Mouse (Mus musculus) stomach, postnatal 0 days (tissue): ENCODE data around the gene Lrmda.

Source experiments
- CTCF ChIP-seq: IDR thresholded peaks from 2 replicates; pipeline ENCODE4 v1.5.1; 2016; ENCODE audit warnings: antibody characterized with exemption, low read depth, mild to moderate bottlenecking, moderate library complexity
- EP300 ChIP-seq: optimal IDR thresholded peaks from 2 replicates; pipeline ENCODE3; 2016; ENCODE audit warnings: antibody characterized with exemption

DNA sequence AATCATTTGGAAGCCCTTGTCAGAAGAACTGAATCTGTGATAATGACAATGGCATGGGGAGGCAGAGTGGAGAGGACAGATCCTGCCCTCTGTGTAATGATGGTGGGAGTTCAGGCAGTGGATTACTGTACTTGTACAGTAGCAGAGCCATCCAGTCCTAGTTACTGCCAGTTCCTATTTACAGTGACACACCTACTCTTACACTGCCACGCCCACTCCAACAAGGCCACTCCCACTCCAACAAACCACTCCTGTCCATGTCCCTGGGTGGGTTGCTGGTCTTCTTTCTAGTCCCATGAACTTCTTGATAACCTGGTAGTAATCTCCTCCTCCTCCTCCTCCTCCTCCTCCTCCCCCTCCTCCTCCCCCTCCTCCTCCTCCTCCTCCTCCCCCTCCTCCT, 16.3 kb upstream of the Lrmda start:
- TF ChIP-seq CTCF (no peak), EP300 (no peak)
